Mouse (Mus musculus): ENCODE results near the gene Mymx. TPM values are rescaled to one million over a fixed set of nuclear protein-coding genes. Genes with fewer than 3 reads are reported as not detected.

Gene Mymx
- total and polyA plus RNA-seq, 3 experiments, result not detected

GRCm38 (mm10) chr17:45556514-45557245, 45.2 kb downstream of the Mymx start:
- Histone ChIP-seq H3K4me2 (ENCODE audit: insufficient read depth, low read depth, poor library complexity, severe bottlenecking) (peak overlapping the region; percentile 55; the same call in 1 of the 2 replicates), H3K27ac (ENCODE audit: insufficient read depth, low read depth) (peak overlapping the region; percentile 99), H3K4me3 (replicated peaks in 1 of 3; ENCODE audit: low read depth in 2 of 3, low read length in 2 of 3, poor library complexity in 1 of 3) (peak overlapping the region; percentile 90 to 100 (median 99)), H3K4me1 (ENCODE audit: control insufficient read depth in 1 of 2, insufficient read depth in 2 of 2) (peaks cover 20 to 50% of the 10 kb centered on the region in 2 experiments), H3K27me3 (replicated peaks) (no peaks in the 10 kb centered on the region), H3K9ac (ENCODE audit: insufficient read depth, low read depth) (peak overlapping the region; percentile 99), H3K36me3 (replicated peaks in 1 of 2; ENCODE audit: control insufficient read depth in 1 of 2, insufficient read depth in 1 of 2, low read length in 1 of 2) (peaks cover 27 to 48% of the 10 kb centered on the region in 2 experiments), H3K79me2 (replicated peaks; ENCODE audit: control insufficient read depth, extremely low read depth, insufficient read depth, poor library complexity, severe bottlenecking) (peaks cover 41% of the 10 kb centered on the region), H3K9me3 (replicated peaks; ENCODE audit: low read length) (no peaks in the 10 kb centered on the region)
- DNase-seq (ENCODE audit: extremely low read depth), result no peak
- dilution Hi-C loops (cut with MboI; ENCODE audit: extremely low pct_ligation_motif_present, extremely low pct_unique_long_range_greater_than_20kb, low sequenced_read_pairs), result no loop called here
- in situ Hi-C loops (cut with MboI; ENCODE audit: low pct_ligation_motif_present, low pct_unique_long_range_greater_than_20kb, low sequenced_read_pairs), result loop anchor here (5.0 kb wide), 1 partner anchor 79 kb away; the partner anchor contains the start of gene Spats1
- TF ChIP-seq E2F4 (IDR thresholded peaks at IDR 0.05; ENCODE audit: insufficient replicate concordance, low read depth, low read length), result no peak
- TF ChIP-seq POLR2A (IDR thresholded peaks at IDR 0.05; ENCODE audit: low read depth, low read length), result no peak
- TF ChIP-seq ZC3H11A (IDR thresholded peaks at IDR 0.05; ENCODE audit: low read depth, low read length), result no peak
- 0 out of 2 replicates have a peak, but pooled peaks have one; percentile 10 for TF ChIP-seq UBTF (IDR thresholded peaks at IDR 0.05; ENCODE audit: low read depth, low read length)
- TF ChIP-seq BHLHE40 (IDR thresholded peaks at IDR 0.05; ENCODE audit: low read depth, low read length), result no peak
- no peak for TF ChIP-seq ZKSCAN1 (IDR thresholded peaks at IDR 0.05; ENCODE audit: borderline replicate concordance, low read depth, low read length)
- no peak for TF ChIP-seq TCF12 (IDR thresholded peaks at IDR 0.05; ENCODE audit: low read depth, low read length)
- TF ChIP-seq SMC3 (IDR thresholded peaks at IDR 0.05; ENCODE audit: low read depth, low read length), result no peak
- TF ChIP-seq USF1 (IDR thresholded peaks at IDR 0.05; ENCODE audit: low read depth, low read length), result no peak
- TF ChIP-seq USF2 (conservative IDR thresholded peaks at IDR 0.05; ENCODE audit: low read depth, low read length), result no peak
- TF ChIP-seq EP300 (IDR thresholded peaks at IDR 0.05; ENCODE audit: low read length), result 0 out of 2 replicates have a peak, but pooled peaks have one; percentile 19
- no peak for TF ChIP-seq TBP (conservative IDR thresholded peaks at IDR 0.05; ENCODE audit: low read depth, low read length)
- peak; percentile 91 for TF ChIP-seq CHD1 (IDR thresholded peaks at IDR 0.05; ENCODE audit: low read depth, low read length)

GRCm38 (mm10) chr17:45556107-45556489, 45.8 kb downstream of the Mymx start:
- Histone ChIP-seq H3K36me3 (replicated peaks in 1 of 2; ENCODE audit: control insufficient read depth in 1 of 2, insufficient read depth in 1 of 2, low read length in 1 of 2) (peaks cover 25 to 44% of the 10 kb centered on the region in 2 experiments), H3K27me3 (replicated peaks) (no peaks in the 10 kb centered on the region), H3K4me2 (ENCODE audit: insufficient read depth, low read depth, poor library complexity, severe bottlenecking) (peak overlapping the region; percentile 55; the same call in 1 of the 2 replicates), H3K9ac (ENCODE audit: insufficient read depth, low read depth) (peak overlapping the region; percentile 99), H3K4me3 (replicated peaks in 1 of 3; ENCODE audit: low read depth in 2 of 3, low read length in 2 of 3, poor library complexity in 1 of 3) (peak overlapping the region; percentile 90 to 100 (median 99)), H3K27ac (ENCODE audit: insufficient read depth, low read depth) (peak overlapping the region; percentile 99), H3K9me3 (replicated peaks; ENCODE audit: low read length) (no peaks in the 10 kb centered on the region), H3K79me2 (replicated peaks; ENCODE audit: control insufficient read depth, extremely low read depth, insufficient read depth, poor library complexity, severe bottlenecking) (peaks cover 41% of the 10 kb centered on the region), H3K4me1 (ENCODE audit: control insufficient read depth in 1 of 2, insufficient read depth in 2 of 2) (peaks cover 22 to 52% of the 10 kb centered on the region in 2 experiments)
- in situ Hi-C loops (cut with MboI; ENCODE audit: low pct_ligation_motif_present, low pct_unique_long_range_greater_than_20kb, low sequenced_read_pairs), result loop anchor here (5.0 kb wide), 1 partner anchor 79 kb away; the partner anchor contains the start of gene Spats1
- DNase-seq (ENCODE audit: extremely low read depth), result no peak
- dilution Hi-C loops (cut with MboI; ENCODE audit: extremely low pct_ligation_motif_present, extremely low pct_unique_long_range_greater_than_20kb, low sequenced_read_pairs), result no loop called here
- TF ChIP-seq MAX (IDR thresholded peaks at IDR 0.05; ENCODE audit: low read length) (0 out of 2 replicates have a peak, but pooled peaks have one; percentile 13), MXI1 (IDR thresholded peaks at IDR 0.05; ENCODE audit: low read depth, low read length) (no peak), BHLHE40 (IDR thresholded peaks at IDR 0.05; ENCODE audit: low read depth, low read length) (peak; percentile 6; the same call in 1 of the 2 replicates), MYC (IDR thresholded peaks at IDR 0.05; ENCODE audit: low read depth, low read length) (no peak), E2F4 (IDR thresholded peaks at IDR 0.05; ENCODE audit: insufficient replicate concordance, low read depth, low read length) (no peak), IRF4 (IDR thresholded peaks at IDR 0.05; ENCODE audit: low read depth, low read length) (no peak), JUND (conservative IDR thresholded peaks at IDR 0.05; ENCODE audit: low read depth, low read length) (no peak), UBTF (IDR thresholded peaks at IDR 0.05; ENCODE audit: low read depth, low read length) (no peak), KAT2A (IDR thresholded peaks at IDR 0.05; ENCODE audit: insufficient replicate concordance, low read length) (no peak), MAZ (IDR thresholded peaks at IDR 0.05; ENCODE audit: low read depth, low read length) (no peak)

All from CH12.LX (cell line).